Mouse (Mus musculus) kidney, embryonic 14.5 days (tissue): ENCODE measurements around the gene Scaf11. TPM values are rescaled to one million over a fixed set of nuclear protein-coding genes. Genes with fewer than 3 reads are reported as not detected.
A peak's percentile ranks its signal among the peaks of the same experiment; 100 is the strongest.
"Not testable (repeated sequence)": the region's sequence is repeated elsewhere in the genome, so short reads cannot be mapped to it uniquely, and the experiment has no call there.

Experiments
- ATAC-seq: fragments of 200-750 bp; cut with Nextera tagmentation; 2 replicates; pipeline ENCODE4 v1.8.0; 2017; ENCODE audit warnings: moderate number of reproducible peaks, mild to moderate bottlenecking, moderate TSS enrichment, moderate library complexity; ENCODE audit not compliant: low FRiP score, low TSS enrichment
- H3K27ac ChIP-seq: fragments of 300-500 bp; sonication (generic); 2 replicates; pipeline ENCODE4 v1.5.1; 2014; ENCODE audit warnings: low read depth, mild to moderate bottlenecking, low read length, moderate library complexity, mixed read lengths
- H3K27me3 ChIP-seq: fragments of 300-500 bp; sonication (generic); 2 replicates; pipeline ENCODE4 v1.6.1; 2014; ENCODE audit warnings: mild to moderate bottlenecking, low read length; ENCODE audit not compliant: control insufficient read depth, insufficient read depth
- H3K36me3 ChIP-seq: fragments of 300-500 bp; sonication (generic); 2 replicates; pipeline ENCODE4 v1.6.1; 2014; ENCODE audit warnings: low read length, mixed read lengths; ENCODE audit not compliant: control insufficient read depth, insufficient read depth
- H3K4me1 ChIP-seq: fragments of 300-500 bp; sonication (generic); 2 replicates; pipeline ENCODE4 v1.6.1; 2014; ENCODE audit warnings: low read length, mixed read lengths; ENCODE audit not compliant: control insufficient read depth, insufficient read depth
- H3K4me2 ChIP-seq: fragments of 300-500 bp; sonication (generic); replicated peaks from 2 replicates; pipeline ENCODE4 v1.6.1; 2014; ENCODE audit warnings: low read depth, mild to moderate bottlenecking, low read length
- H3K4me3 ChIP-seq: fragments of 300-500 bp; sonication (generic); 2 replicates; pipeline ENCODE4 v1.5.1; 2014; ENCODE audit warnings: mild to moderate bottlenecking, low read length
- H3K9ac ChIP-seq: fragments of 300-500 bp; sonication (generic); 2 replicates; pipeline ENCODE4 v1.6.1; 2014; ENCODE audit warnings: low read depth, mild to moderate bottlenecking, low read length, moderate library complexity
- H3K9me3 ChIP-seq: fragments of 300-500 bp; sonication (generic); 2 replicates; pipeline ENCODE4 v1.6.1; 2016; ENCODE audit warnings: low read length; ENCODE audit not compliant: control insufficient read depth
- whole genome bisulfite sequencing: fragments of 180-500 bp; shearing (Covaris S2); extraction: QIAGEN DNeasy Blood & Tissue Kit; methylation state at CpG from one replicate; pipeline ENCODE4 v1.1.7; 2014; 5-methylcytosine and 5-hydroxymethylcytosine counted together
- polyA plus RNA-seq: library from polyadenylated mRNA; unstranded; fragments of >200 nt; fragmentation: Nextera tagmentation; extraction: Ambion mirVana; gene quantifications from 2 replicates; pipeline ENCODE4 v1.2.1, GENCODE M21; 2014

The Scaf11 gene
- polyA plus RNA-seq, 1 experiment from 2014 or later, result 115 TPM

DNA sequence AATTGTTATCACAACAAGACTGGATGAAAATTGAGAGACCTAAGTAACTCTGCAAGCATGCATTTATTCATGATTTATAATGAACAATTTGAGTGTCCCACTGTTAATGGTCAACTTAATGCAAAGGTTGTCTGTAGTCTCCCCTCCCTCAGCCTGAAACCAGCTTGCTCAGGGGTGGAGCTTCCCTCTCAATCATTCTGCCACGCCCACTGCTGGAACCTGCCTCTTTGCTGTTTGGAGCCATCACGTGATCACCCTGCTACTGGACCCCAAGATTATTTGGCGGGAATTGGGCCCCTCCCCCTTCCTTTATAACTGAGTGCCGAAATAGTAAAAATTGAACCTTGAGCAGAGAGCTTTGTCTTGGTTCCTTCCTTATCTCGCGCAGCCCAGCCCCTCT lies 19.2 kb downstream of the Scaf11 start:
- H3K27me3 ChIP-seq, H3K9me3 ChIP-seq, H3K4me2 ChIP-seq, H3K4me3 ChIP-seq, H3K27ac ChIP-seq, H3K4me1 ChIP-seq, ATAC-seq, H3K9ac ChIP-seq: not testable (repeated sequence)
- 79% methylated on average over 5 of the region's 6 CpGs for WGBS
- H3K36me3 ChIP-seq, result peaks cover 29% of the 10 kb centered on the region

DNA sequence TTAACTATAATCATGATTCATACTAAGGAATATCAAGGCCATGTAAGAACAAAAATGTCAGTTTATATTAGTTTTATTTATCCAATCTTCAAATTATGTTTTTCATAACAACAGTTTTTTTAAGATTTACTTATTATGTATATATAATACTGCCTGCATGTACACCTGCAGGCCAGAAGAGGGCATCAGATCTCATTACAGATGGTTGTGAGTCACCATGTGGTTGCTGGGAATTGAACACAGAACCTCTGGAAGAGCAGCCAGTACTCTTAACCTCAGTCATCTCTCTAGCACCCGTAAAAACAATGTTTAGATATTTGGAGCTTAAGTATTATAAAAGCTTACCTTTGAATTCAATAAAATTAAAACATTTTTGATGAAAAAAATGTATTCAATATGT lies 26.4 kb downstream of the Scaf11 start:
- Histone ChIP-seq H3K27me3 (no peaks in the 10 kb centered on the region), H3K36me3 (peaks cover 55% of the 10 kb centered on the region), H3K9ac (no peak overlapping the region), H3K4me2 (no peak overlapping the region), H3K9me3 (no peaks in the 10 kb centered on the region), H3K4me3 (no peak overlapping the region), H3K27ac (no peak overlapping the region), H3K4me1 (no peaks in the 10 kb centered on the region)
- 90% methylated on average over 1 of the region's 1 CpGs for WGBS
- ATAC-seq, result no peak

DNA sequence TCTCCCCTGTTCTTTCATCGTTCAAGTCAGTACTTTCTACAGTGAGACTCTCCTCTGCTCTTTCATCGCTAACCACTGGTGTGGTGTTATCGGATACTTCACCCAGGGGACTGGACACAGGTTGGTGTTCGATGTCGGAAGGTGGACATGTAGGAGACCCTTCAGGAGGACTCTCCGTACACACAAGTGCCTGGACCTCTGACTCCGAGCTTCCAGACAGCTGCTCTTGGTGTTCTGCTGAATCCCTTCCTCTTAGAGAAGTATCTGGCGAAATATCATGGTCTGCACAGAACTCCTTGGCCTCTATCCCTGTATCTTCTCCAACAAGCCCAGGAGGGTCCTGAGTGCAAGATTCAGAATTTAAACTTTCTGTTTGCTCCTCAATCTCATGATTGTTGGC lies 40.7 kb downstream of the Scaf11 start:
- no peak overlapping the region for H3K4me3 ChIP-seq
- H3K27me3 ChIP-seq, result no peaks in the 10 kb centered on the region
- H3K27ac ChIP-seq, result no peak overlapping the region
- WGBS, result 92% methylated on average over 8 of the region's 8 CpGs
- H3K4me1 ChIP-seq, result no peaks in the 10 kb centered on the region
- H3K9ac ChIP-seq, result no peak overlapping the region
- no peak for ATAC-seq
- H3K9me3 ChIP-seq, result no peaks in the 10 kb centered on the region
- peaks cover 91% of the 10 kb centered on the region for H3K36me3 ChIP-seq
- H3K4me2 ChIP-seq, result no peak overlapping the region

DNA sequence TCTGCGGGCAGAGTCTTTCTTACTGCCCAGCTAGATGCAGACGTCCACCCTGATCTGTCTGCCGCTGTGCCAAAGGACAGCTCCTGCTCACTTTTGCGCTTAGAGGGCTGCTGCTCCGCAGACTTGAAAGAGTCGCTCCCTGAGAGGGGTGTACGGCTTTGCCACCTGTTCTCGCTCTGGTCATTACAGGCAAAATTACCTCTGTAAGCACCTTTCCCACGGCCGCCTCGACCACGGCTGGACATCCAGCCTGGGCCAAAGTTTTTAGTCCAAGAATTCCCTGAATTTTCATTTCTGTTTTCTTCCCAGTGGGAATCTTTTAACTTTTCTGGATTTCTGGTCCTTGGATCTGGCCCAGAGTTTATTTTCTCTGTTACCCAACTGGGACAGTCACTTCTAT lies 42.5 kb downstream of the Scaf11 start:
- 93% methylated on average over 12 of the region's 12 CpGs for WGBS
- Histone ChIP-seq H3K36me3 (peaks cover 94% of the 10 kb centered on the region), H3K27ac (no peak overlapping the region), H3K9ac (no peak overlapping the region), H3K4me2 (no peak overlapping the region), H3K4me1 (no peaks in the 10 kb centered on the region), H3K27me3 (no peaks in the 10 kb centered on the region), H3K9me3 (no peaks in the 10 kb centered on the region), H3K4me3 (no peak overlapping the region)
- no peak for ATAC-seq

DNA sequence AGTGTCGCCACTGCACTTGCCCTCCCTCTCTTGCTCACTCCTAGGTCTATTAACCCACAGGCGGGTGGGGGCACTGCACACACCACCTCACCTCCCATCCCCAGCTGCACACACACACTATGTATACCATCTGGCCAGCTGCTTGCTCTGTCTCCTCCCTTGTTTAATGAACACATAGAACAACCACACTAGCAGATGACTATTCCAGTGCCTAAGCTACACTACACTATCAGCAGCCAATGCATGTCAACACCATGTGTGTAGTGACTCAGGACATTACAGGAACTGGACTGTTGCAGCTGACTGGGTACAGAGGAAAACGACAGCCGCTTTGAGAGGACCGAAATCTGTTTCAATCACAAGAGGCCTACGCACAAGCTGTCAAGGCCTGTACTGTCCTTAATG lies 51.9 kb downstream of the Scaf11 start:
- H3K36me3 ChIP-seq, result peaks cover 38% of the 10 kb centered on the region
- 83% methylated on average over 6 of the region's 6 CpGs for WGBS
- no peaks in the 10 kb centered on the region for H3K27me3 ChIP-seq
- no peaks in the 10 kb centered on the region for H3K4me1 ChIP-seq
- no peak overlapping the region for H3K27ac ChIP-seq
- H3K9me3 ChIP-seq, result no peaks in the 10 kb centered on the region
- no peak overlapping the region for H3K4me3 ChIP-seq
- peak; percentile 32 for ATAC-seq
- no peak overlapping the region for H3K9ac ChIP-seq
- H3K4me2 ChIP-seq, result no peak overlapping the region

DNA sequence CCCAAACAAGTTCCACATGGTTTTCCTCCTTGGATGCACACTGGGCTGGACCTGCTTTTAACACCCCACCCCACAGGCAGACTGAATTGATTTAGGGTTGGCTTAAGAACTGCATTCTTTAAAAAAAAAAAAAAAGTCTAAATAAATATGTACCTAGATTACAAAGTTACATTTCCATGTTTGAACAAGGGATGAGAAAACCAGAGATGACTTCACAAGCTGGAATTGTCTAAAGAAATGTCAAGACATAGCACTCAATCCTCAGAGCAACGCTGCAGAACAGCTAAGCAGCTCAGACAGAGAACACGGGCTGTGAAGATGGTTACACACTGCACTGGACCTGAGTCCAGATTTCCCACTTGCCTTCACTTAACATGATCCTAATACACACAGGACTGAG lies 53.5 kb downstream of the Scaf11 start:
- H3K9me3 ChIP-seq, result no peaks in the 10 kb centered on the region
- H3K9ac ChIP-seq, result no peak overlapping the region
- no peak overlapping the region for H3K4me3 ChIP-seq
- H3K4me1 ChIP-seq, result no peaks in the 10 kb centered on the region
- peaks cover 35% of the 10 kb centered on the region; the same call in 1 of the 2 replicates for H3K36me3 ChIP-seq
- no peak overlapping the region for H3K27ac ChIP-seq
- no peaks in the 10 kb centered on the region for H3K27me3 ChIP-seq
- ATAC-seq, result no peak
- 87% methylated on average over 2 of the region's 2 CpGs for WGBS
- H3K4me2 ChIP-seq, result no peak overlapping the region

DNA sequence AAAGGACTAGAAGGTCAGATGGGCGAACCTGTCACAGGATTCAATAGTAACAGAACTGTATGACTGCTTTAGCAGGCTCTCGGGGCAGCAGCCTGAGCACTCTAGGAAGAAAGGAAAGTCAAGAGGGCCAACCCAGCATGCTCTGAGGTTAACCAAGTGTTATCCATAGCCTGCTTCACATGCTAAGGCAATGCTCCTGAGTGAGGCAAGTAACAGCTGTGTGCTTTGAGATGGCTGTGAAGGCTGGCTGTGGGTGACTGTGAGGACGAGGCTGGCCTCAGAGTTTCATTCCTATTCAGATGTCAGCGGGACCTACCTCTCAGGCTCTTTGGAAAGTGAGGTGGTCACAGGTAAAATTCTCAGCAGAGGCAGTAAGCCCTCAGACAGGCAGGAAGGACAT lies 54.4 kb downstream of the Scaf11 start:
- no peak overlapping the region for H3K4me2 ChIP-seq
- no peaks in the 10 kb centered on the region for H3K9me3 ChIP-seq
- H3K27ac ChIP-seq, result no peak overlapping the region
- H3K9ac ChIP-seq, result no peak overlapping the region
- peaks cover 37% of the 10 kb centered on the region; the same call in 1 of the 2 replicates for H3K36me3 ChIP-seq
- no peak for ATAC-seq
- H3K4me1 ChIP-seq, result no peaks in the 10 kb centered on the region
- H3K27me3 ChIP-seq, result no peaks in the 10 kb centered on the region
- H3K4me3 ChIP-seq, result no peak overlapping the region
- WGBS, result 86% methylated on average over 4 of the region's 4 CpGs

GRCm38 (mm10) chr15:96405548-96405947 lies 55.1 kb downstream of the Scaf11 start:
- H3K9me3 ChIP-seq, result no peaks in the 10 kb centered on the region
- H3K4me3 ChIP-seq, result no peak overlapping the region
- H3K27me3 ChIP-seq, result no peaks in the 10 kb centered on the region
- H3K36me3 ChIP-seq, result peaks cover 33% of the 10 kb centered on the region; the same call in 1 of the 2 replicates
- no peak overlapping the region for H3K27ac ChIP-seq
- WGBS, result 85% methylated on average over 5 of the region's 5 CpGs
- no peaks in the 10 kb centered on the region for H3K4me1 ChIP-seq
- no peak overlapping the region for H3K4me2 ChIP-seq
- no peak for ATAC-seq
- no peak overlapping the region for H3K9ac ChIP-seq

- 93% methylated on average over 10 of the region's 10 CpGs for WGBS
- no peak overlapping the region for H3K4me2 ChIP-seq
- ATAC-seq, result no peak
- no peak overlapping the region for H3K27ac ChIP-seq
- peaks cover 68% of the 10 kb centered on the region for H3K36me3 ChIP-seq
- no peaks in the 10 kb centered on the region for H3K4me1 ChIP-seq
- H3K27me3 ChIP-seq, result no peaks in the 10 kb centered on the region
- no peak overlapping the region for H3K4me3 ChIP-seq
- H3K9ac ChIP-seq, result no peak overlapping the region
- no peaks in the 10 kb centered on the region for H3K9me3 ChIP-seq
Measured at GRCm38 (mm10) chr15:96398333-96398732, 62.3 kb downstream of the Scaf11 start.
